Mouse (Mus musculus): ENCODE data around the gene Nkain4. TPM values are rescaled to one million over a fixed set of nuclear protein-coding genes. Genes with fewer than 3 reads are reported as not detected.

Nkain4 gene
- polyA plus RNA-seq, 1 experiment from 2014 or later, result 41.0 TPM

DNA sequence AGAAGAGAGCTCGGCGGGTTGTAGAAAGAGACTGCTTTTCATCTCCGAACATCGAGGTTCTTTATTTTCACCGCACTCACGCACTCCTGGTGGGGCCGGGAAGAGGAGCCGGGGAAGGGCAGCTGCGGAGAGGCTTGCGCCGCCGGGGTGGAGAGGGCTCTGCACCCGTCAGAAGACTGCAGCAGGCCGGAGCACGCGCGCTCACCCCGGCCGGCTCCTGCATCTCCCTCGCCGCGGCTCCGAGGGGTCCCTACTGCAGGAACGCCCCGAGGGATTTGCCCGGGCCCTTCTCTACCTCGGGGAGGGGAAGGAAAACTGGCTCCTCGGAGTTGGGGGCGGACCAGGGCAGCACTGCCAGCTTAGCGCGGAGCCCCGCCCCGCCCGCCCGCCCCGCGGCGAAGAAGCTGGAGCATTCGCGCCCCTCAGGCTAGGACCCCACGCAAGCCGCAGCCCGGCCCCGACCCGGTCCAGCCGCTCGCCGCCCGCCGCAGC, 60.9 kb downstream of the Nkain4 start:
- H3K27ac ChIP-seq (ENCODE audit: low read length), result no peak overlapping the region
- no peaks in the 10 kb centered on the region for H3K9me3 ChIP-seq (replicated peaks; ENCODE audit: control insufficient read depth, low read length)
- peaks cover 18% of the 10 kb centered on the region for H3K4me1 ChIP-seq (ENCODE audit: control insufficient read depth, insufficient read depth, low read length)
- peak overlapping the region; percentile 85 for H3K4me2 ChIP-seq (ENCODE audit: low read depth, low read length)
- H3K27me3 ChIP-seq (ENCODE audit: control insufficient read depth, insufficient read depth, low read length), result peaks cover 95% of the 10 kb centered on the region
- no peak overlapping the region for H3K9ac ChIP-seq (ENCODE audit: low read length)
- no peaks in the 10 kb centered on the region for H3K36me3 ChIP-seq (ENCODE audit: control insufficient read depth, insufficient read depth)
- no peak for ATAC-seq (replicated peaks; ENCODE audit: extremely low read depth, insufficient read depth, low FRiP score)
- WGBS, result 1% methylated on average over 48 of the region's 50 CpGs
- H3K4me3 ChIP-seq (ENCODE audit: low read length), result peak overlapping the region; percentile 57

GRCm38 (mm10) chr2:180892841-180893521, 61.5 kb downstream of the Nkain4 start:
- no peaks in the 10 kb centered on the region for H3K9me3 ChIP-seq (replicated peaks; ENCODE audit: control insufficient read depth, low read length)
- H3K36me3 ChIP-seq (ENCODE audit: control insufficient read depth, insufficient read depth), result no peaks in the 10 kb centered on the region
- ATAC-seq (replicated peaks; ENCODE audit: extremely low read depth, insufficient read depth, low FRiP score), result no peak
- H3K4me2 ChIP-seq (ENCODE audit: low read depth, low read length), result peak overlapping the region; percentile 85
- under 1% methylated on average over 92 of the region's 97 CpGs for WGBS
- peaks cover 18% of the 10 kb centered on the region for H3K4me1 ChIP-seq (ENCODE audit: control insufficient read depth, insufficient read depth, low read length)
- H3K9ac ChIP-seq (ENCODE audit: low read length), result peak overlapping the region; percentile 18; the same call in 1 of the 2 replicates
- H3K27ac ChIP-seq (ENCODE audit: low read length), result no peak overlapping the region
- peak overlapping the region; percentile 57 for H3K4me3 ChIP-seq (ENCODE audit: low read length)
- peaks cover 99% of the 10 kb centered on the region for H3K27me3 ChIP-seq (ENCODE audit: control insufficient read depth, insufficient read depth, low read length)

- 11% methylated on average over 9 of the region's 9 CpGs for WGBS
- Histone ChIP-seq H3K4me2 (ENCODE audit: low read depth, low read length) (no peak overlapping the region), H3K9ac (ENCODE audit: low read length) (no peak overlapping the region), H3K4me1 (ENCODE audit: control insufficient read depth, insufficient read depth, low read length) (peaks cover 18% of the 10 kb centered on the region), H3K27me3 (ENCODE audit: control insufficient read depth, insufficient read depth, low read length) (peaks cover 99% of the 10 kb centered on the region), H3K27ac (ENCODE audit: low read length) (no peak overlapping the region), H3K36me3 (ENCODE audit: control insufficient read depth, insufficient read depth) (no peaks in the 10 kb centered on the region), H3K4me3 (ENCODE audit: low read length) (no peak overlapping the region), H3K9me3 (replicated peaks; ENCODE audit: control insufficient read depth, low read length) (no peaks in the 10 kb centered on the region)
- ATAC-seq (replicated peaks; ENCODE audit: extremely low read depth, insufficient read depth, low FRiP score), result no peak
Observed at GRCm38 (mm10) chr2:180891835-180892323, 62.6 kb downstream of the Nkain4 start.

DNA sequence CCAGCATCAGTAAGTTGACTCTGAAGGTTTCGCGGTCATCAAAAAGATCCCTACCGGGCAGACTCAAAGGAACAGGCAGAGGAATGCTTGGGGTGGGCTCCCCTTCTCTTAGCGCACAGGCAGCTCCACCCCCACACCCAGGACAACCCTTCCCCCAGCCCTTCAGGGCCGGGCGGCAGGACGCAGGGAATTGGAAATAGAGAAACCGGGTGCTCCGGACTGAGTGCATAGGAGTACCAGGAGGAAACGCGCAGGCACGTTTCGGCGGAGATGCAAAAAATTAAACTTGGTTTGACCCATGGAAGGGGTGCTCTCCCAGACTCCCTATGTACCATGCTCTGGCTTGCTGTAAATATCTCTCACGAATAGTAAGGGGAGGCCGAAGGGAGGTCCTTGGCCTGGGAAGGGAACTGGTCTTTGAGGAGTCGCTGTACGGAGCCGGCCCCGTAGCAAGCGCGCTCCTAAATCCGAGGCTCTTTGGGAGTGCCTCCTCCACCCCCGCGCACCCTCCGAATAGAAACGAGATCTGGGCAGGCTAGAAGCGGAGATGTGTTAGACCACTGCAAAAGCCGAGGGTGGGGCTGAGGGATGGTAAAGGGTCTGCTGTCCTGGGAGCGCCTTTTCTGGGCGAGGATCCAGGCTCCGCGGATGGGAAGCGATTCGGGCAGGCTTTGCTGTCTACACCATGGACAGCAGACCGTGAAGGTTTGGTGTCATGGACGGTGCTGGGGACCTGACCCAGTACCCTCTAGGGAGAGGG, 63.2 kb downstream of the Nkain4 start:
- Histone ChIP-seq H3K27ac (ENCODE audit: low read length) (no peak overlapping the region), H3K4me1 (ENCODE audit: control insufficient read depth, insufficient read depth, low read length) (peaks cover 18% of the 10 kb centered on the region), H3K9me3 (replicated peaks; ENCODE audit: control insufficient read depth, low read length) (no peaks in the 10 kb centered on the region), H3K4me2 (ENCODE audit: low read depth, low read length) (no peak overlapping the region), H3K4me3 (ENCODE audit: low read length) (no peak overlapping the region), H3K27me3 (ENCODE audit: control insufficient read depth, insufficient read depth, low read length) (peaks cover 98% of the 10 kb centered on the region), H3K36me3 (ENCODE audit: control insufficient read depth, insufficient read depth) (no peaks in the 10 kb centered on the region), H3K9ac (ENCODE audit: low read length) (no peak overlapping the region)
- WGBS, result 2% methylated on average over 37 of the region's 37 CpGs
- no peak for ATAC-seq (replicated peaks; ENCODE audit: extremely low read depth, insufficient read depth, low FRiP score)

DNA sequence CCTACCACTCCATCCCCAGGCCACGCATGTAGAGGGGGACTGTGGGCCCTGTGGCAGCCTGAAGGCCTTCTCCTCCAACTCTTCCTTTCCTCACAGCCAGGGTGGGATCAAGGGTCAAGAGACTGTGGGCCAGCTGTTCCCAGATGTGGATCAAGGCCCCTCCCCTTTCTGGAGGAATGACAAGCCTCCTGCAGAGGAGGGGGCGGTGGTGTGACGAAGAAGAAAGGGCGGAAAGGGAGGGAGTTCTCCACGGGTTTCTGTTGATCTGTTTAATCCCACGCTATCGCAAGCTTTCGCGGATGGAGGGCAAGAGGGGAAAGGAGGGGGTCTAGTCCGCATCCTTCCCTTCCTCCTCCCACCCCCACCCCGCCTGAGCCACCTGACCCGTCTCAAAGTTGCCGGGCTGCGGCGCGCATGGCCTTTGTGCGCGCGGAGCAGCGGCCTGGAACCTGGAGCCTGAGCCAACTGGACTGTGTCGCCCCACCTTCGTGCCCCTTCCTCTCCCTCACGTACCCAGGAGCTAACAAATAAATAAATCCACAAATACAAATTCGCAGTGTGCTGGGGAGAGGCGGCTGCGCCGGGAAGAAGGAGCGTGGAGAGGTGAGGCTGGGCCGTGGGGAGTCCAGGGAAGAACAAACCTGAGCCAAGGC, 64.0 kb downstream of the Nkain4 start:
- WGBS, result 1% methylated on average over 29 of the region's 29 CpGs
- peaks cover 97% of the 10 kb centered on the region for H3K27me3 ChIP-seq (ENCODE audit: control insufficient read depth, insufficient read depth, low read length)
- H3K4me3 ChIP-seq (ENCODE audit: low read length), result no peak overlapping the region
- no peak overlapping the region for H3K27ac ChIP-seq (ENCODE audit: low read length)
- H3K4me1 ChIP-seq (ENCODE audit: control insufficient read depth, insufficient read depth, low read length), result peaks cover 18% of the 10 kb centered on the region
- H3K9ac ChIP-seq (ENCODE audit: low read length), result no peak overlapping the region
- no peak for ATAC-seq (replicated peaks; ENCODE audit: extremely low read depth, insufficient read depth, low FRiP score)
- no peaks in the 10 kb centered on the region for H3K9me3 ChIP-seq (replicated peaks; ENCODE audit: control insufficient read depth, low read length)
- H3K4me2 ChIP-seq (ENCODE audit: low read depth, low read length), result no peak overlapping the region
- no peaks in the 10 kb centered on the region for H3K36me3 ChIP-seq (ENCODE audit: control insufficient read depth, insufficient read depth)

DNA sequence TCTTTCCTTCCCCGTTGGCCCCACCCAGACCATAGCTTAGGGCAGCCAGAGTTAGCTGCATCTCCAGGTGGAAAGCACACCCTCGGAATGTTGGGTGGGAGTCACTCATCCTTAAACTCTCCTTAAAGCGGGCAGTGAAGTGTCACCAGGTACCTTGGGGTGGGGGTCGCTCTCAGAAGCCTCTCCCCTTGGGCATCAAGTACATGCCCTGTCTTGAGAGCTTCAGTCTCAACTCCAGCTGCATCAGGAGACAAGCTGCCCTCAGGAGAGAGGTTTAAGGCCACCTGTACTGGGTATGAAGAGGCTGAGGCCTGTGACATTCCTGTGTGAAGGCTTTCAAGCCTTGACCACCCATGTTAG, 64.6 kb downstream of the Nkain4 start:
- no peak for ATAC-seq (replicated peaks; ENCODE audit: extremely low read depth, insufficient read depth, low FRiP score)
- H3K4me1 ChIP-seq (ENCODE audit: control insufficient read depth, insufficient read depth, low read length), result peaks cover 18% of the 10 kb centered on the region
- H3K4me2 ChIP-seq (ENCODE audit: low read depth, low read length), result no peak overlapping the region
- H3K27ac ChIP-seq (ENCODE audit: low read length), result no peak overlapping the region
- no peak overlapping the region for H3K9ac ChIP-seq (ENCODE audit: low read length)
- no peak overlapping the region for H3K4me3 ChIP-seq (ENCODE audit: low read length)
- peaks cover 94% of the 10 kb centered on the region for H3K27me3 ChIP-seq (ENCODE audit: control insufficient read depth, insufficient read depth, low read length)
- no peaks in the 10 kb centered on the region for H3K36me3 ChIP-seq (ENCODE audit: control insufficient read depth, insufficient read depth)
- WGBS, result 21% methylated on average over 4 of the region's 4 CpGs
- H3K9me3 ChIP-seq (replicated peaks; ENCODE audit: control insufficient read depth, low read length), result no peaks in the 10 kb centered on the region

- no peak overlapping the region for H3K4me2 ChIP-seq (ENCODE audit: low read depth, low read length)
- H3K27me3 ChIP-seq (ENCODE audit: control insufficient read depth, insufficient read depth, low read length), result peaks cover 89% of the 10 kb centered on the region
- no peak overlapping the region for H3K27ac ChIP-seq (ENCODE audit: low read length)
- H3K4me1 ChIP-seq (ENCODE audit: control insufficient read depth, insufficient read depth, low read length), result peaks cover 15% of the 10 kb centered on the region
- no peak overlapping the region for H3K4me3 ChIP-seq (ENCODE audit: low read length)
- ATAC-seq (replicated peaks; ENCODE audit: extremely low read depth, insufficient read depth, low FRiP score), result no peak
- no peaks in the 10 kb centered on the region for H3K9me3 ChIP-seq (replicated peaks; ENCODE audit: control insufficient read depth, low read length)
- 11% methylated on average over 19 of the region's 19 CpGs for WGBS
- H3K36me3 ChIP-seq (ENCODE audit: control insufficient read depth, insufficient read depth), result no peaks in the 10 kb centered on the region
- H3K9ac ChIP-seq (ENCODE audit: low read length), result no peak overlapping the region
Observed at GRCm38 (mm10) chr2:180889271-180889920, 65.1 kb downstream of the Nkain4 start.

DNA sequence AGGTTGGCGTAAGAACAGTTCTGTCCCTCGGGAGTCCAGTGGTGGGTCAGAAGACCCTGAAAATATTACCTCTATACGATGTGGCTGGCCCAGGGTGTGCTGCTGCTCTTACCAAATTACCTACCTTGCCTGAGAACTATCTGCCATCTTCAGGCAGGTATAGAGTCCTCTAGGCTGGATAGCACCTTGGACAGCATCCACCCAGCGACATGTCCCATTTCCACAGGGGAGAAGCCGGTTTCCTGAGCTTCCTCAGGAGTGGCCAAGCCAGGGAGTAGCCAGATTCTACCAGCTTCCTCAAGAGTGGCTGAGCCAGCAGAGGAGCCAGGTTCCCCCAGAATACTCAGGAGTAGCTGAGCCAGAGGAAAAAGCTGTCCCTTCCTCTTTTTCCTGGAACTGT, 69.2 kb downstream of the Nkain4 start:
- H3K9ac ChIP-seq (ENCODE audit: low read length), result no peak overlapping the region
- no peaks in the 10 kb centered on the region for H3K9me3 ChIP-seq (replicated peaks; ENCODE audit: control insufficient read depth, low read length)
- H3K4me3 ChIP-seq (ENCODE audit: low read length), result no peak overlapping the region
- no peak for ATAC-seq (replicated peaks; ENCODE audit: extremely low read depth, insufficient read depth, low FRiP score)
- H3K4me2 ChIP-seq (ENCODE audit: low read depth, low read length), result no peak overlapping the region
- WGBS, result 45% methylated on average over 5 of the region's 5 CpGs
- no peak overlapping the region for H3K27ac ChIP-seq (ENCODE audit: low read length)
- H3K27me3 ChIP-seq (ENCODE audit: control insufficient read depth, insufficient read depth, low read length), result peaks cover 48% of the 10 kb centered on the region
- no peaks in the 10 kb centered on the region for H3K36me3 ChIP-seq (ENCODE audit: control insufficient read depth, insufficient read depth)
- H3K4me1 ChIP-seq (ENCODE audit: control insufficient read depth, insufficient read depth, low read length), result no peaks in the 10 kb centered on the region

Measured in heart, embryonic 16.5 days (tissue).